Mouse (Mus musculus) gastrocnemius, postnatal 25 days (tissue): ENCODE measurements around the gene Gdf11. TPM values are rescaled to one million over a fixed set of nuclear protein-coding genes. Genes with fewer than 3 reads are reported as not detected.

Experiments
- DNase-seq: peaks from one replicate; pipeline ENCODE4 v3.0.0; 2022
- total RNA-seq, 2 experiments: library from RNA; stranded (reverse); gene quantifications; 1 replicate in 1 of 2; 2 replicates in 1 of 2; pipeline ENCODE4 v1.2.3; 2021

Gdf11 gene
- total RNA-seq, 2 experiments from 2014 or later, result 3.9 to 4.1 TPM

DNA sequence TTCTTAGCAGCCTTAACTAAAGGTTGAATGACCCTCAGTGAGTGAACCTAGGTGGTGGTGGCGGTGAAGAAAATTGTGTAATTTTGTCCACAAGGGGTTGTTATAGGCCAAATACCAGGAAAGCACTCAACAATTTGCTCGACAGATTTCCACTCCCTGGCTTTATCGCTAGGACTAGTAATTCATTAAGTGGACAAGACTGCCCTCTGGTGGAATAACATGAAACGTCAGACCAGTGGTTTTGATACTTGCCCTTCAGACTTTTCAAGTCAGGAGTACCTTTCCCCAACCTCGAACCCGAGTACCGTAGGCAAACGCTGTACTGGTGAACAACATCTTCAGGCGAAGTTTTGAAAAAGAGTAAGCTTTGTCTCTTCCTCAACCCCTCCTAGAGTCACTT is 3.9 kb upstream of the Gdf11 start:
- DNase-seq, result no peak

DNA sequence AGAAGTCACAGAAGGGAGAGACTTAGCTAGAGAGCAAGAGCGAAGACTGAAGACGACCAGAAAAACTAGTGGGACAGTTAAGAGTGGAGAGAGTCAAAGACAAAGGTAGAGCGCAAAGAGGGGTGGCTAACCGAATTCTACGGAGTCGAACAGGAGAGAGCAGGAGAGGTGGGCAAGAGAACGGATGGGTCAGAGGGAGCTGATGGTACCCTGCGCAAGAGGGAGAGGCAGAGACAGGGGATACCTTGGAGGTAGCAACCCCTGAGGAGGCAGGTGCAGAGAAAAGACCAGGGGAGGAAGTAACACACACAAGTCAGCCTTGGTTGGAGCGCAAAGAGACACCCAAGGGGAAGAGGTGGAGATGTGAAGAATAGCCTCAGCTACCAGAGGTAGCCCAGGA is 728 bp upstream of the Gdf11 start:
- no peak for DNase-seq

DNA sequence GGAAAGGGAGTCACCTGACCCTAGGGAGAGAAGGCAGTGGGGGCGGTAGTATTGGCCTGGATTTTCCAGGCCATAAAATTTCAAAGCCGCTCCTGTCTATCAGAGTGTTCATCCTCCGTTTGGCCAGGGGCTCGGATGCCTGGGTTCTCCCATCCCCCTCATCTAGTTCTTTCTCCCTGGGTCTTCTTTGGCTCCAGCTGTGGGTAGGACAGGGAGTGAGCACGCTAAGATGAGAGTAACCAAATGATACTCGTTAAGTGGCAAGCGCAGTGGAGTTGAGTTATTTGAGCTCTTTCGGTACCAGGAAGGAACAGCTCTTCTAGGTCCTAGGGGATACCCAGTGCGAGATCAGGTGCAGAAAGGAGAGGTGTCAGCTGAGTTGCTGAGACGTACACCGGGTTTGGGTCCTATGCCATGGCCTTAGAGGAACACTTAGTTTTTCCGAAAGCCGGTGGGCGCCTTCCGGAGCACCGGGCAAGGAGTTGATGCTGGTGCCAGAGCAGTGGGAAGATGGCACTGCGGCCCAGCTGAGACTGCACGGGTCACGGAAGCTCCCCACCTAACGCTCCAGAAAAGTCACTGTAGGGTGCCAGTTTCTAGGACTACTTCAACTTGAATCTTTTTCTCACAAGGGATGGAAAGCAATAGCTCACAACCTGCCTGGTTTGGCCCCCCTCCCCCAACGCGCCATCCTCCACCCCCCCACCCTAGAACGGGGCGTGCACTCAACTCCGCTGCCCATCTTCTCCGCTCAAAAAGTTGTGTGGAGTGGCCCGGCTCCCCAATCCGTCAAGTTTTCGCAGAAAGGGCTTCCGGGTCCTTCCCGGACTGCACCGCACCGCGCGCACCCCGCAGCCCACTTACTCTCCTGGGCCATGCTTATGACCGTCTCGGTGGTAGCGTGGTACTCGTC is 879 bp downstream of the Gdf11 start:
- no peak for DNase-seq

DNA sequence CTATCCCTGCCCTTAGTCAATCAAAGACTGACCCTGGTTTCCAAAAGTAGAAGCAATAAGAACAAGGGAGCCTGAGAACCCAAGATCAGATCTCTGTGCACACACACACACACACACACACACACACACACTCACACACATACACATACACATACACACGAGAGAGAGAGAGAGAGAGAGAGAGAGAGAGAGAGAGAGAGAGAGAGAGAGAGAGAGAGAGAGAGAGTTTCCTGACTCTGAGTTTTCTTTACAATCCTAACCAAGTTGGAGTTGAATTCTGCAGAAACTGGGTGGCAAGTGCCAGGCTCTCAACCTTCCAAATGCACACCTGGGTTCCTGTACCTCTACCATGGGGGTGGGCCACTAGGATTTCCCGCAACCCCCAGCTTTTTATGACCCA is 1.7 kb downstream of the Gdf11 start:
- no peak for DNase-seq

DNA sequence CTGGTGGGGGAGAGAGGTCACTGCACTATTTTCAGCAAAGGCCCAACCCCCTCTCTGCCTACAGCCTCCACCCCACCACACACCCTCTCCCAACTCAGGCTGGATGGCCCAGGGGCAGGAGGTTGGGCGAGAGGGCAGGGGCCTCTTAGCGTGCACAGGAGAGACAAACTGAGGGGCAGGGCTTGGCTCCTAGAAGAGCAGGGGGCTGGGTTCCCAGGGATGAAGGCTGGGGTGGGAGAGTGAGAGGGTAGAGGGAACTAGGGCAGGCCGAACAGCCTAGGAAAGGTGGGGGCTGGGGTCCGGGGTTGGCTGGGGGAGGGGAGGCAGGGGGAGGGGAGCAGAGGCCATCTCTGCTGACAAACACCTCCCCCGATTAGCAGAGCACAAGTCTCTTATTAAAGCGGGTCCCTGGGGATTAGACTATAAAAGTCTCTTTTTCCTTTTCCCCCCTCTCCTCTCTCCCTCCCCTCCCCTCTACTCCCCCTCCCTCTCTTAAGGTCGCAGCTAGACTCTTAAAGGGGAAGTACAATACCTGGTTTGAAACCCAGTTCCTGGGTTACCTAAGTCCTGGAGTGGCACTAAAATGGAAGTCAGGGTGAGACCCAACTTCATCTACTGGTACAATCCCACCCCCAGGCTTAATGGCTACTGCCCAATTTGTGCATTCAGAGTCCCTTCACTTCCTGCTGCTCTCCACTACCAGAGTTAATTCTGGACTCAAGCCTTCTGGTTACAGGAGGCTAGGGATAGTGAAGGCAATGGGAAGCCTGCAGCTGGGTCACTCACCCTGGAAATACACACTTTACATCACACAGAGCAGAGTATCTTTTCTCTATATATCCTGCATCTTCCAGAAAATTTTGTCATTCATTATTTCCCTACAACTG is 2.3 kb downstream of the Gdf11 start:
- no peak for DNase-seq

DNA sequence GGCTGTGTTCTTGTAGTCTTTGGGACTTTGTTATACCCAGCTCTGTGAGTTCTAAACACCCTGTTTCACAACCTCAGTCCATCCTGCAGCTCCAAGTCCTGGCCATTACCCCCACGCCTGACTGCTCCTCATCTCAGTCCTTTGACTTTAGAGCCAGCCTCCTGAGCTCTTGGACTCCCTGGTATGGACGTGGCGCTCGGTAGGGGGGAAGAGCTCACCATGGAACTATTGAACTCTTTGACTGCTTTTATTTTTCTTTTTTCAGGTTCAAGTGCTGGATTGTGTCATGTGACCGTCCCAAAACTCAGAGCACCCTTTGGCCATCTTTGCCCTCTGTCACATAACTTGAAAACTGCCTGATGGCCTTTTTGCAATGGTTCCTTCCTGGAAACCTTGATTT is 9.5 kb downstream of the Gdf11 start:
- no peak for DNase-seq

DNA sequence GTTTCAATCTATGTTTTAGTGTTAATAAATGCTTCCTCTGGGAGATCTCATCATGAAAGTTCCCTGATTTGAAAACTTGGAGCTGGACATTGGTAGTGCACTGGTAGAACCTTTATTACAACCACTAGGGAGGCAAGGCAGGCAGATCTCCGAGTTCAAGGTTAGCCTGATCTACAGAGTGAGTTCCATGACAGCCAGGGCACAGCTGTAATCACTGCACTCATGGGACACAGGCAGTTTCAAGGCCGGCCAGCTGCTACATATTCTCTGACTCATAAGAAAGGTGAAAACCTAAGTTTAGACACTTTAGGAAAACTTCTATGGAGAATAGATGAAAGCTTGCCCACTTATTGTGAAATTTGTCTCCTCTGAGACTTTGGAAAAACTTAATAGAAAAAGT is 12.7 kb downstream of the Gdf11 start:
- DNase-seq, result no peak

DNA sequence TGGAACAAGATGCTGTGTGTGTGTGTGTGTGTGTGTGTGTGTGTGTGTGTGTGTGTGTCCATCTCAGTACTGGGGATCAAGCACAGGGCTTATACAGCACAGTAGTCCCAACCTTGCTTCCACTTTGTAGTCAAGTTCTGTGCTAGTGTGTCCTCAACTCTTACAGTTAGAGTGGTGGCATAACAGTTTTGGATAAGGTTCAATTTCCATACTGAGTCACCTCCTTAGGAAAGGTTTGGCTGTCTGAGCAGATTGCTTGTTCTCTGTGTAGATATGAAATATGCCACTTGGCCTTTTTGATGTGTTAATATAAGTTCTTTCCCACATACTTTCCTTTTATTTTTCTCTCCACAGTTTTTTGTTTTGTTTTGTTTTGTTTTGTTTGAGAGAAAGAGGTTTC is 13.2 kb downstream of the Gdf11 start:
- DNase-seq, result no peak

DNA sequence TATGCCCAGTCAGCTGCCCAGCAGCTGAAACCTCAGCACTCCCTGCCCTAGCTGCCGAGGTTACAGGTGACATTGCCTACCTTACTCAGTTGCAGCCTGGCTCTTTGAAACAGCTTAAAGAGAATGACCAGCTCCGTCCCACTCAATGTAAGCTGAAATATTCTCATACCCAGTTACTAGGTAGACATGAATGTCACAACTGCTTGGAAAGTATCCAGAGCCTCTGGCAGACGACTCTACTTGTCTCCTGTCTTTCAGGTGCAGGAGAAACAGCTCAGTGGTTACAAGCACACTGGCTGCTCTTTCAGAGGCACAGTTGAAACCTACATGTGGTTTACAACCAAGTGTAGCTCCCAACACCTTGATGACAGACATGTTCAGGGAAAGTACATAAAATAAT is 21.2 kb downstream of the Gdf11 start:
- DNase-seq, result no peak

DNA sequence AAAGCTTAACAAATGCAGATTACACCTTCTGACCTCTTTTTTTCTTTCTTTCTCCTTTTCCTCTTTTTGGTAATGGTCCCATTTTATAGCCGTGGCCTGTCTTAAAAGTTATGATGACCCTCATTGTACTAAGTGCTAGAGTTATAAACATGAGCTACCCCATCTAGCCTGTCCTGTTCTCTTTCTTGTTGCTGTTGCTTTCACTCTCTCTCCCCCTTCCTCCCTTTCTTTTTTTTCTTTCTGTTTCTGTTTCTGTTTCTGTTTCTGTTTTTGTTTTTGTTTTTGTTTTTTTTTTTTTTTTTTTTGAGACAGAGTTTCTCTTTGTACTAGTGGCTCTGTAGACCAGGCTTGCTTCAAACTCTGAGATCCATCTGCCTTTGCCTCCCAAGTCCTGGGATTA is 25.0 kb downstream of the Gdf11 start:
- no peak for DNase-seq

DNA sequence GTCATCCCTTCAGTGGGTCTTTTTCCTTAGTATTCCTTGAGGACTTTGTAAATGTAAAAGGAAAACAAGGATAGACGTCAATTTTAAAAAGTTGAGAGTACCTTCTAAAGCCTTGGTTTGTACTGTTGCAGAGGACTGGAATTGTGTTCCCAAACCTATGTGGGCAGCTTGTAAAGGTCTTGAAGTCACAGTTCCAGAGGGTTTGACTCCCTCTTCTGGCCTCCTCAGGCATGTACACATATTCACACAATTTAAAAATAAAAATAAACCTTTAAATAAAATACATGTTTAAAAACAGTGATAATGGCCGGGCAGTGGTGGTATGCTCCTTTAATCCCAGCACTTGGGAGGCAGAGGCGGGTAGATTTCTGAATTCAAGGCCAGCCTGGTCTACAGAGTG is 25.5 kb downstream of the Gdf11 start:
- no peak for DNase-seq

DNA sequence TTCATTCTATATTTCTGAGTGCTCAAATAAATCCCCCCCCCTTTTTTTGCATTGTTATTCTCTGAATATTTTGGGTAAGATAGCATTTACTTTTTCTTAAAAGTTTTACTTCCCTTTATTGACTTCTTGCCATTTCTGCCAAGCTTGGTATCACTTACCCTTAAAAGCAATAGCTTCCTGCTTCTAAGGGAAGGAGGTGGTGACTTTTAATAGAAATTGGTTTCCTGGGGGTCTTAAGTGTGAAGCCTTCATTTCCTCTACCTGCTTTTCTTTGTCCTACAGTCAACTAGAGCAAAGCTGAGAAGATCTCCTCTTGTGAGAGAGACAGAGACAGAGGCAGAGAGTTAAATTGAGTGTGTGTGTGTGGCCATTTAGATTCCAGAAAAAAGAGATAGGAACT is 30.3 kb downstream of the Gdf11 start:
- DNase-seq, result no peak

DNA sequence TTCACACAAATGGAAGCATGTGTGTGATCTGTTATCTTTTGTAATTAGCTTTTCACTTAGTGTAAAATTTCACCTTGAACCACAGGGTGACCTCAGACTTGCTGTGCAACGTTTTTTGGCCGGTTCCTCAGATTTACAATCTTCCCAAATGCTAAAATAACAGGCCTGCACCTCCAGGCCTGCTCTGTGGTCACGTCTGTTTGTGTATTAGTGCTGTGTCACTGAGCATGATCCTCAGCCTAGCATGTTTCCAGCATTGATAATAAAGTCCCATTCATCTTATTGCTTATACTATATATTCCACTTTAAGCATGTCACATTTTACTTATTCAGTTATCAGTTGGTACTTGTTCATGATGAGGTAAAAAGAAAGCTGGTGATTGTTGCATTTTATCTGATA is 41.2 kb downstream of the Gdf11 start:
- DNase-seq, result no peak

DNA sequence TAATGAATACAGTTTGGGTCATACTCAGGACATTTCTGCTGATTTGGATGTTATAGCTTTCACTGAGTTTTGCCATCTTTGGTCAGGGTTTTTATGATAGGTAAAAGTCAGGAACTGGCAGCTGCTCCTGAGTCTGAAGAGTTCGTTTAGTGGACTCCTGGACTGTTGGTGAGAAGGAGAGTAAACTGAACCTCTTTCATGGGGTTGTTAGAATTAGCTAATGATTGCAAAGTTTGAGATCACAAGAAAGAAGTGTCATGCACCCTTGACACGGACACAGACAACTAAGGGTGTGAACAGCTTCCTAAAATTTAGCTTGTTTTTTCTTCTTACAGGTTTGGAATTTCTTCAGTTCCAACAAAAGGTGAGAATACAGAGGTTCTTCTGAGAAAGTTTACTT is 43.1 kb downstream of the Gdf11 start:
- no peak for DNase-seq

DNA sequence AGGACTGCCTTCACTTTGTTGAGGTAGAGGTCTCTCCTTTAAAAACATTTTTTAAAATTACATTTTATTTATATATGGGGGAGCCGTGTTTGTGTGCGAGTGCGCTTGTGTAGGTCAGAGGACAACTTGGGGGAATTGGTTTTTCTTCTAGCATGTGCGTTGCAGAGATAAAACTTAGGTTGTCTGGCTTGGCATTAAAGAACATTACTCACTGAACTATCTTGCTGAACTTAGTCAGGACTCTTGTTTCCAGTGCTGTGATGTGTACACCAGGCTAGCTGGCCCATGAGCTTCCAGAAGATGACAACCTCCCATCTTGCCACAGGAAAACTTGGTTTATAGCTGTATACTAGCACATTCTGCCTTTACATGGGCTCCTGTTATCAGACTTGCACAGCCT is 44.9 kb downstream of the Gdf11 start:
- DNase-seq, result no peak

DNA sequence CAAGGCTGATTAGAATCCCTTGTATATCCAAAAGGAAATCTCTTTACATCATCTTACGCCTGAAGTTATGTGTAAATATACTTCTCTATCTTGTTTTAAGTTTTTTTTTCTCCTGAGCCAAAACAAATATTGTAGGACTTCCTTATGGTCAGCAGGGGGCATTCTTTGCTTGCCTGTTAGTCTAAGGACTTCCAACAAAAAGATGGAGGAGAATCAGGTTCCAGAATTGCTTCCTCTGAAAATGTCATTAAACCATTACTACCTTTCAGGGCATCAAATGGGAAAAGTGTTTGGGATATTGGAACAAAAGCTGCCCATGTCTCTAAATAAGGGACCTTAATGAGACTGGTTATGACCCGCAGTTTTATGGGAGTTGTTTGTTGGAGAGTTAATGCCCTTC is 46.0 kb downstream of the Gdf11 start:
- no peak for DNase-seq

DNA sequence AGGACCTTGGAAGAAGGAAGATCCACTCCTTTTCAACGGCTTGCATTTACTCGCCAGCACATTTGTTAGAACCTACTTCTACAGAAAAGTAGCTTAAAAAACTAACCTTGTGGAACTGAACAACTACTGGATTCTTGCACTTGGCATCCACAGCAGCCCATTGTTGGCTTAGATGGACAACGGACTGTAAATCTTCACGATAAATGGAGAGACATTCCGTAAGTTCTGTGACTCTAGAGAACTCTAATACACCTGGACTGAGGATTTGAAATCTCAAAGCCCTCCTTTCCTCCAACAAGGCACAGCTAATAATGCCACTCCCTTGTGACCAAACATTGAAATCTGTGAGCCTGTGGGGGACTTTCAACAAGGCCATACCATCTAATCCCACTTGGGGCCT is 48.3 kb downstream of the Gdf11 start:
- no peak for DNase-seq

DNA sequence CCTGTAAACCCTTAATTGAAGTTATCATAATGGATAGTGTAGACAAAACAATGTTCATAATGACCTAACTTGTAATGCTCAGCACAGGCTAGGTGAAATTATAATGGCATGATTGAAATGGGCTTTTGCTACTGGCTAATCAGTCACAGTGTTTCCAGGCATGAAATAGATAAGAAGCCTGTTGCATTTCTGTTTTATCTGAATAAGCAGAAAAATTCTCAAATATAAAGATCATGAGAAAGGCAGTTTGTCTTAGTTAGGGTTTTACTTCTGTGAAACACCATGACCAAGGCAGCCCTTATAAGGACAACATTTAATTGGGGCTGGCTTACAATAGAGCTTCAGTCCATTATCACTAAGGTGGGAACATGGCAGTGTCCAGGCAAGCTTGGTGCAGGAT is 50.9 kb downstream of the Gdf11 start:
- DNase-seq, result no peak

DNA sequence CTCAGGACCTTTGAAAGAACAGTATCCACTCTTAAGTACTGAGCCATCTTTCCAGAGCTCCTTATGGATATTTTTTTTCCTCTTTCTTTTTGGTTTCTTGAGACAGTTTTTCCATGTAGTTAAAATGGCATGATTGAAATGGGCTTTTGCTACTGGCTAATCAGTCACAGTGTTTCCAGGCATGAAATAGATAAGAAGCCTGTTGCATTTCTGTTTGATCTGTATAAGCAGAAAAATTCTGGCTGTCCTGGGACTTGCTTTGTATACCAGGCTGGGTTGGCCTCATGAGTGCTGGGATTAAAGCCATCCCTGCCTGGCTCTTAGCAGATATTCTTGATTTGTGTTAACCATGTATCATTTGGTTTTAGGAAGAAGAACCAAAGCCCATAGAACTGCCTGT is 52.1 kb downstream of the Gdf11 start:
- DNase-seq, result no peak

DNA sequence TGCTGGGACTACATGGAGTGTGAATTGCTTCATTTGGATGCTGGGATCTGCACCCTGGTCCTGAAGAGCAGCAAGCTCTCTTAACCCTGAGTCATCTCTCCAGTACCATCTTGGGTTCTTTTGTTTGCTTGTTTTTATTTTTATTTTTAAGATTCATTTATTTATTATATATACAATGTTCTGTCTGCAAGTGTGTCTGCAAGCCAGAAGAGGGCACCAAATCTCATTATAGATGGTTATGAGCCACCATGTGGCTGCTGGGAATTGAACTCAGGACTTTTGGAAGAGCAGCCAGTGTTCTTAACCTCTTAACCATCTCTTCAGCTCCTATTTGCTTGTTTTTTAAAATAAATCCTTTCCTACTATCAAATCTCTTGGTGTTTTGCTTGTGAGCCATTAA is 54.1 kb downstream of the Gdf11 start:
- DNase-seq, result no peak
